Mouse (Mus musculus) cerebellum, postnatal 25 days (tissue): ENCODE measurements at regions not wholly inside any gene's neighbourhood (a gene's known extent, or its start where the extent isn't known, plus 50 kb on each side); places are given as distances from the start of the nearest gene placed in this dataset.

ENCODE experiments used
- DNase-seq, 2 experiments: peaks; one replicate each; pipeline ENCODE4 v3.0.0; 2021; ENCODE audit warnings: mixed read lengths in 2 of 2

- DNase-seq = no peak
Observed at GRCm38 (mm10) chr17:50442062-50442461, 67.1 kb upstream of the Plcl2 start.

- no peak for DNase-seq
Observed at GRCm38 (mm10) chr17:50442905-50443304, 66.3 kb upstream of the Plcl2 start.

- no peak for DNase-seq
Observed at GRCm38 (mm10) chr17:50443376-50444022, 65.7 kb upstream of the Plcl2 start.

- DNase-seq = no peak
Observed at GRCm38 (mm10) chr17:50444023-50444389, 65.2 kb upstream of the Plcl2 start.

- no peak for DNase-seq
Observed at GRCm38 (mm10) chr17:50448693-50449092, 60.5 kb upstream of the Plcl2 start.

GRCm38 (mm10) chr17:50451606-50452005 is 57.6 kb upstream of the Plcl2 start:
- no peak for DNase-seq

- no peak for DNase-seq
Observed at GRCm38 (mm10) chr17:50453524-50453923, 55.7 kb upstream of the Plcl2 start.

- no peak for DNase-seq
Observed at GRCm38 (mm10) chr17:50453956-50454355, 55.2 kb upstream of the Plcl2 start.

GRCm38 (mm10) chr17:50454917-50455316 is 54.3 kb upstream of the Plcl2 start:
- no peak for DNase-seq

GRCm38 (mm10) chr17:50455719-50456118 is 53.5 kb upstream of the Plcl2 start:
- no peak for DNase-seq

GRCm38 (mm10) chr17:50457053-50457697 is 52.0 kb upstream of the Plcl2 start:
- DNase-seq = no peak

GRCm38 (mm10) chr17:50458232-50458631 is 51.0 kb upstream of the Plcl2 start:
- no peak for DNase-seq
